Mouse (Mus musculus): ENCODE measurements at regions not wholly inside any gene's neighbourhood (a gene's known extent, or its start where the extent isn't known, plus 50 kb on each side); places are given as distances from the start of the nearest gene placed in this dataset.
"Not testable (repeated sequence)": the region's sequence is repeated elsewhere in the genome, so short reads cannot be mapped to it uniquely, and the experiment has no call there.

DNA sequence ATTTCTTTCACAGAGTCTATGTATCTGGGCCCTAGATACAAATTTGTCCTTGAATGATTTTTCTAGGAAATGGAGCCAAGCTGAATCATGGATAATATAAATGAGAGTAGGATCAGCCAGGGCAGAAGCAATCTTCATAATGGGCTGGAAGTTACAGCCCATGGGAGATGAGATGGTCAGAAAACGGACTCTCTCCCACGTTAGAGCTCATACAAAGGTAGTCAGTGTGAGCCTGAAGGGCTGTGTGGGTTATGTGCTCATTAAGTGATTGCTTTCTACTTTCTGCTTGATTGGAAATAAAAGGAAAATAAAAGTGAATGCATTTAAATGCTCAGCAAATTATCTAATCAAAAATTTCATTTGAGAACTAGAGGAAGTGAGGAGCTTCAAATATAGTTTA lies 2017.1 kb upstream of the Pcdh20 start:
- no peak for DNase-seq (ENCODE audit: low read depth, low spot score)

GRCm38 (mm10) chr14:90447971-90448370 lies 1976.8 kb upstream of the Pcdh20 start:
- no peak for DNase-seq (ENCODE audit: low read depth, low spot score)

DNA sequence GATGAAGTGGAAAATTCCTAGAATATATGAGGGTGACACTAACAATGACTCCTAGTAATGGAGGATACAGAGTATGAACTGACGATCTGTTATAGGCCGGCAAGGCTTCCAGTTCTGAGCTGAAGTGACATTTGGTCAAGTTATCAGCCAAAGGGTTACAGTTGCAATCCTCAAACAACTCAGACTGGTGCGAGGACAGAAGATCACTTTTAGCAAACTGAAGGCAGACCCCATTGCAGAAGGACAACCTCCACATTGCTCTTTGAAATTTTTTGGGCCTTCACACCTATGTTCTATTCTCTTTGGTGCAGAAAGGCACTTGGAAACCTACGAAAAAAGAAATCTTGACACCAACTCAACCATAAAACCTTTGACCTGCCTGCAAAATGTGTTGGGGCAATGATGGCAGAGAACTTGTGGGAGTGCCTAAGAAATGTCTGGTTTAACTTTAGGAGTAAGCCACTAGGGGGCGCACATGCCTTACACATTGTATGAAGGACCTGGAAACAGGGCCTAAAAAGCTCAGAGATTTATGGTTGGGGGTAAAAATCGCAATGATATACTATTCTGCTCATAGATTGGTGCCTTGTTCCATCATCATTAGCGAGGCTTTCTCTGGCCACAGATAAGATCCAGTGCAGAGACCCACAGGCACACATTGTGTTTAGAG lies 1961.8 kb upstream of the Pcdh20 start:
- DNase-seq (ENCODE audit: low read depth, low spot score) = peak; percentile 39

GRCm38 (mm10) chr14:90412707-90413106 lies 1941.5 kb upstream of the Pcdh20 start:
- DNase-seq (ENCODE audit: low read depth, low spot score) = no peak

GRCm38 (mm10) chr14:90406350-90406749 lies 1935.2 kb upstream of the Pcdh20 start:
- DNase-seq (ENCODE audit: low read depth, low spot score) = no peak

DNA sequence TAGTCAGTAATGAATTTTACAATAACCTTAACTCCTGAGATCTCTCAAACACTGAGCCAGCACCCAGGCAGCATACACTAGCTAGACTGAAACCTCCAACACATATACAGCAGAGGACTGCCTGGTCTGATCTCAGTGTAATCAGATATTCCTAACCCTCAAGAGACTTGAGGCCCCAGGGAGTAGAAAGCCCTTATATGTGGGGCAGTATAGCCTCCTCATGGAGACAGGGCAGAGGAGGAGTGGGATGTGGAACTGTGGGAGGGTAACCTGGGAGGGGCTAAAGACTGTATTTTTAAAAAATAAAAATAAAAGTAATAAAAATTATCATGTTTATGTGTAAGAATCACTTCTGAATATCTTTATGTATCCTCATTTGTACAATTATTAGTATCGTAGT lies 1934.3 kb upstream of the Pcdh20 start:
- no peak for DNase-seq (ENCODE audit: low read depth, low spot score)

GRCm38 (mm10) chr14:90367256-90367936 lies 1896.2 kb upstream of the Pcdh20 start:
- no peak for DNase-seq (ENCODE audit: low read depth, low spot score)

DNA sequence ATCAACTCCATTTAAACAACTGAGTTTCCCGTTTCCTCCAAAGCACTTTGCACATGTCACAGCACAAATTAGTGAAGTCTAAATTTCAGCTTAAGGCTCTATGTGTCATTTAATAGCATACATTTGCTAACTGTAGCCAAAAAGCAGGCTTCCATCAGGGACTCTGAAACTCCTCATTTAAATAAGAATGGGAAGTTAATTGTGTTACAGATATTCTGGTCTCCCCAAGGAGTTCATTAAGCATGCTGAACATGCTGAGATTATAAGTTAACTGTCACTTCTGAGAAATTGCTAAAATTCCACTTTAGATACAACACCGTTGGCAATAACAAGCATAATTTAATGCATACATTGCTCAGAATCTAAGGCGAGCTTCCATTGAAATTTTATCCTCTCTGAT lies 1863.3 kb upstream of the Pcdh20 start:
- no peak for DNase-seq (ENCODE audit: low read depth, low spot score)

GRCm38 (mm10) chr14:90295456-90295855 lies 1824.3 kb upstream of the Pcdh20 start:
- DNase-seq (ENCODE audit: low read depth, low spot score) = not testable (repeated sequence)

DNA sequence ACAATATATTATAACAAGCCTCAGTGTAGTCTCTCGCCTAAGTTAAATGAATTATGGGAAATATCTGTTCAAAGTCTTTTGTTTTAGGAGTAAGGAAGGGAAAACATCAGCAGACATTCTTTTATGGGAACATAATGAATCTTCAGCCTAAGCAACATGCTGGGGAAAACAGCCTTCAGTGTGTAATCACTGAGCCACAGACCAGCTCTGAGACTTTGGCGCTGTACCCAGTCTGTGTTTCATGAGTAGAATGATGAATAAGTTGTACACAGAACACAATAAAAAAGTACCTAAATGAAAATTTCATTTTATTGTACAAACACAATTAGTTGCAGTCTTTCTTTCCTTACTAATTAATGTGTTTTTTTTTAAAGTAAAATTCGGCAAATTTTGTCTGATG lies 1774.8 kb upstream of the Pcdh20 start:
- DNase-seq (ENCODE audit: low read depth, low spot score) = no peak

GRCm38 (mm10) chr14:90232661-90233060 lies 1761.5 kb upstream of the Pcdh20 start:
- DNase-seq (ENCODE audit: low read depth, low spot score) = no peak

DNA sequence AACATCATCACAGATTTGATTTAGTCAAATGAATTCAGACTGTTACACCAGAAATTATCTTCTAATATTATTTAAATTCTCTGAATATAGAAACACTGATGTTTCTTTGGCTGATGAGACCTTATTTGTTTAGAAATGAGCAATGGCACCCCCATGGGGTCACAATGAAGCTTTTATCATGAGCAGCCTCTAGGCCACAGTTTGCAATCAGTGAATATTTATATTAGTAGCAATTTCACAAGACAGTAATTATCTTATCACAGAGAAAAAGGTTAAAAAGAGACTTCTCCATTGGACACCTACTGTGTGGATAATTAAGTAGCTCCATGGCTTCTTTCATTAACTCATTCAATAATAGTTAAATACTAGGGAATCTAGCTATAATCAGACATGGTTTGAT lies 1729.1 kb upstream of the Pcdh20 start:
- DNase-seq (ENCODE audit: low read depth, low spot score) = no peak

GRCm38 (mm10) chr14:90197791-90198190 lies 1726.6 kb upstream of the Pcdh20 start:
- no peak for DNase-seq (ENCODE audit: low read depth, low spot score)

DNA sequence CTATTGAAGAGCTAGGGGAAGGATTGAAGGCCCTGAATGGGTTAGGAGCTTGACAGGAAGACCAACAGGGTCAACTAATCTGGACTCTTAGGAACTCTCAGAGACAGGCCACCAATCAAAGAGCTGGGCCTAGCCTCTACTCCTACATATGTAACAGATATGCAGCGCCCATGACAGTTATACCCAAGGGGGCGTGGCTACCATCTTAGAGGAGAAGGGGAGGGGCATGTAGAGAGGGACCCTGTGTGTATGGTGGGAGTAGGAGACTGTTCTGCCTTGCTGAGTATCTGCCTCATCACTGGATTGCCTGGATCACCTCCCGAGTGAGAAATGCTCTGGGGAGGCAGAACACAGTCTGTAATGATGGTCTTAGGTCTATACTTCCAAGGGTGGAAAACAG lies 1701.5 kb upstream of the Pcdh20 start:
- DNase-seq (ENCODE audit: low read depth, low spot score) = no peak
